Mouse (Mus musculus): ENCODE data around the gene Auts2. TPM values are rescaled to one million over a fixed set of nuclear protein-coding genes. Genes with fewer than 3 reads are reported as not detected.

Auts2 gene
- polyA plus RNA-seq, 1 experiment from 2014 or later = 53.4 TPM

DNA sequence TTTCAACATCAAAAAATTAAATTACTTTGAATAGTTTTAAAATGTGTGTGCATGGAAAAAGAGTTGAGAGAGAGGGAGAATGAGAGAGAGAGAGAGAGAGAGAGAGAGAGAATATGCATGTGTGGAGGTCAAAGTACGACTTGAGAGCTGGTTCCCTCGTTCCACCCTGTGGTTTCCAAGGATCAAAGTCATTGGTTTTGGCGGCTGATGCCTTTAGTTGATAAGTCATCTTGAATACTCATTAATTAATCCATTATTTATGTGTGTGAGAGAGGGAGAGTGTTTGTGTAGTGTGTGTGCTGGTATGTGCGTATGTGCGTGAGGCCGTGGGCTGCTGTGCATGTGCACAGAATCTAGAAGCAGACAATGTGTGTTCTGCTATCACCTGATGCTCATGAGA, 898.8 kb downstream of the Auts2 start:
- no peaks in the 10 kb centered on the region for H3K36me3 ChIP-seq (ENCODE audit: control insufficient read depth, insufficient read depth, low read length)
- H3K4me2 ChIP-seq (ENCODE audit: low read depth, severe bottlenecking) = no peak overlapping the region
- WGBS = 91% methylated on average over 6 of the region's 6 CpGs
- ATAC-seq (ENCODE audit: insufficient number of reproducible peaks, low FRiP score, low TSS enrichment, low read depth) = no peak
- H3K27ac ChIP-seq (replicated peaks; ENCODE audit: low read depth, low read length) = no peak overlapping the region
- H3K27me3 ChIP-seq (ENCODE audit: control insufficient read depth, insufficient read depth, low read length) = no peaks in the 10 kb centered on the region
- H3K9me3 ChIP-seq (ENCODE audit: control insufficient read depth, low read length) = no peaks in the 10 kb centered on the region
- no peak overlapping the region for H3K9ac ChIP-seq (ENCODE audit: low read length)
- H3K4me3 ChIP-seq (ENCODE audit: low read depth, low read length) = no peak overlapping the region
- H3K4me1 ChIP-seq (ENCODE audit: control insufficient read depth, insufficient read depth, low read length) = peaks cover 12% of the 10 kb centered on the region; the same call in 1 of the 2 replicates
- no peak for DNase-seq (ENCODE audit: low spot score)

DNA sequence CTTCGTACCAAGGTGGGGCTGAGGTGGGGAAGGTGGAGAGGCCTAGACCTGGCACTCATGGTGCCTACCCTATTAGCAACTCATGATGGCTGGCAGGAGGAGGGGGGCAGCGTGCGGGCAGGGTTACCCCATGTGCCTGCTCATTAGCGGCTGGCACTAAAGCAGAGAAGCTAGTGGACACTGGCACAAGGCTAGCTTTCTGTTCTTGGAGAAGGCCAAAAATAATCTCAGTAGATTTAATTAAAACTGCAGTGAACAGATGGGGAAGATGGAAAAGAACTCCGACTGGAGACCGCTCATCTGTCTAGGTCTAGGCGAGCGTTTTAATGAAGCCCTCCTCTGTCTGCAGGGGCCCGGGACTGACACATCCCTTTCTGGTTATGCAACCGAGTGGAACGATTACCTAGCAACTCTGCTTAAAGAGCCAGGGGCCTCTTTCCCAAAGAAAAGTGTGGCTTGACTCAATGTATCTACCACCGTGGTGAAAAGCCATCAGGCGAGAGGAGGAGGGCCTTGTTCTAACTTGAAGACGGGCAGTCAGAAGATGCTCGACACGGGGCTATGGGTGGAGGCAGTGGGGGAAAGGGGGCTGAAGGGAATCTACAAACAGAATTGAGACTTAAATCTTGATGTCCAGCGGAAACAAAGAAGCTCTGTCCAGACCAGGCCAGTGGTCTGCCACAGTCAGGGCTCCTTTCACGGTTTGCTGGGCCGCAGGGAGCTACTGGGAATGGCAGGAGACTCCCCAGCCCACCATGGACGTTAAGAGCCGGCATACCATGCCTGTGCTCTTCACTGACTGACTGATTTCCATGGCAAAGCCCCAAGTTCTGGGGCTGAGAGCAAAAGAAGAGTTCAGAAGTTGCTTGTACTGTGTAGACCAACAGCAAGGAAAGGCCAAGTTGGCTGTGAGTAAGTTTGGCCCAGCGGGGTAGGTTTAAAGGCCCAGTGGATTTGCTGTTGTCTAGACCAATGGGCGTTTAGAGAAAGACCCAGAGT, 899.7 kb downstream of the Auts2 start:
- ATAC-seq (ENCODE audit: insufficient number of reproducible peaks, low FRiP score, low TSS enrichment, low read depth) (no peak), DNase-seq (ENCODE audit: low spot score) (no peak)
- no peak overlapping the region for H3K27ac ChIP-seq (replicated peaks; ENCODE audit: low read depth, low read length)
- no peak overlapping the region for H3K4me2 ChIP-seq (ENCODE audit: low read depth, severe bottlenecking)
- H3K9ac ChIP-seq (ENCODE audit: low read length) = no peak overlapping the region
- WGBS = 75% methylated on average over 23 of the region's 23 CpGs
- no peaks in the 10 kb centered on the region for H3K36me3 ChIP-seq (ENCODE audit: control insufficient read depth, insufficient read depth, low read length)
- H3K27me3 ChIP-seq (ENCODE audit: control insufficient read depth, insufficient read depth, low read length) = no peaks in the 10 kb centered on the region
- no peak overlapping the region for H3K4me3 ChIP-seq (ENCODE audit: low read depth, low read length)
- H3K4me1 ChIP-seq (ENCODE audit: control insufficient read depth, insufficient read depth, low read length) = peaks cover 12% of the 10 kb centered on the region; the same call in 1 of the 2 replicates
- no peaks in the 10 kb centered on the region for H3K9me3 ChIP-seq (ENCODE audit: control insufficient read depth, low read length)

DNA sequence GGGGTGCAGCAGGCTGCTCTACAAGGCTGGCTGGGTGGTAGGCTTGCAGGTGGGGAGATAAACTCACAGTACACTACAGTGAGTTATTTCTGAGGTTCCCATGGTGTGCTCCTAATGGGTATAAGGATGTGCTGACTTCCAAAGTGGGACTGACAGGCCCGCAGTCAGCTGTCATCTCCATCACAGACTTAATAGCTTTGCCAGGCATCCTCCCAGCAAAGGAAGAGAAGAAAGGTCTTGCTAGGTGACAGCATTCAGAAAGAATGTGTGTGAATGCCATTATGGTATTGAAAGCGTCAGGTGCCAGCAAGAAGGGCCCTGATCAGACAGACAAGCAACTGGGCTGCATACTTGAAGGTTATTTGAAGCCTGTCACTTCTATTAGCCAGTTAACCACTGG, 900.4 kb downstream of the Auts2 start:
- Histone ChIP-seq H3K9me3 (ENCODE audit: control insufficient read depth, low read length) (no peaks in the 10 kb centered on the region), H3K4me3 (ENCODE audit: low read depth, low read length) (no peak overlapping the region), H3K36me3 (ENCODE audit: control insufficient read depth, insufficient read depth, low read length) (no peaks in the 10 kb centered on the region), H3K4me1 (ENCODE audit: control insufficient read depth, insufficient read depth, low read length) (peaks cover 11% of the 10 kb centered on the region; the same call in 1 of the 2 replicates), H3K27me3 (ENCODE audit: control insufficient read depth, insufficient read depth, low read length) (no peaks in the 10 kb centered on the region), H3K27ac (replicated peaks; ENCODE audit: low read depth, low read length) (no peak overlapping the region), H3K4me2 (ENCODE audit: low read depth, severe bottlenecking) (no peak overlapping the region), H3K9ac (ENCODE audit: low read length) (no peak overlapping the region)
- 65% methylated on average over 2 of the region's 2 CpGs for WGBS
- no peak for DNase-seq (ENCODE audit: low spot score)
- no peak for ATAC-seq (ENCODE audit: insufficient number of reproducible peaks, low FRiP score, low TSS enrichment, low read depth)

DNA sequence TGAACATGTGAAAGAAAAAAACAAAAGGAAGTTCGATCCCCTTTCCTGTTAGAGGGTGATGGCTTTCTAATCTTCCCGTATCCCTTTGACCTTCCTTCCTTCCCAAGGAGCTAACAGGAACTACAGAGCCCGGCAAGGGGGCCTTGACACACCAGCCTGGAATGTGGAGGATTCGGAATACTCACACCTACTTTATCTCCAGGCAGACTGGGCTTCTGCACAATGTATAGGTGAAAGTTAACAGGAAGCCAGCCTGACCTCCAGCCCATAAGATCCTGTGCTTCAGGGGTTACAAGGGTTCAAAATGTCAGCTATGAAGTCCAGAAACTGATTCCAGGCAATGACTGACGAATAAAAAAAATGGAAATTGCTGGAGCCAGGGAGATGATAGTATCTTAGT, 906.7 kb downstream of the Auts2 start:
- Histone ChIP-seq H3K27ac (replicated peaks; ENCODE audit: low read depth, low read length) (no peak overlapping the region), H3K9me3 (ENCODE audit: control insufficient read depth, low read length) (no peaks in the 10 kb centered on the region), H3K36me3 (ENCODE audit: control insufficient read depth, insufficient read depth, low read length) (no peaks in the 10 kb centered on the region), H3K9ac (ENCODE audit: low read length) (no peak overlapping the region), H3K4me2 (ENCODE audit: low read depth, severe bottlenecking) (no peak overlapping the region), H3K4me1 (ENCODE audit: control insufficient read depth, insufficient read depth, low read length) (peaks cover 10% of the 10 kb centered on the region), H3K4me3 (ENCODE audit: low read depth, low read length) (no peak overlapping the region), H3K27me3 (ENCODE audit: control insufficient read depth, insufficient read depth, low read length) (no peaks in the 10 kb centered on the region)
- DNase-seq (ENCODE audit: low spot score) = no peak
- 65% methylated on average over 5 of the region's 5 CpGs for WGBS
- no peak for ATAC-seq (ENCODE audit: insufficient number of reproducible peaks, low FRiP score, low TSS enrichment, low read depth)

GRCm38 (mm10) chr5:131634731-131635130, 908.4 kb downstream of the Auts2 start:
- Histone ChIP-seq H3K27ac (replicated peaks; ENCODE audit: low read depth, low read length) (no peak overlapping the region), H3K27me3 (ENCODE audit: control insufficient read depth, insufficient read depth, low read length) (no peaks in the 10 kb centered on the region), H3K4me3 (ENCODE audit: low read depth, low read length) (no peak overlapping the region), H3K9me3 (ENCODE audit: control insufficient read depth, low read length) (no peaks in the 10 kb centered on the region), H3K36me3 (ENCODE audit: control insufficient read depth, insufficient read depth, low read length) (no peaks in the 10 kb centered on the region; the same call in 1 of the 2 replicates), H3K4me2 (ENCODE audit: low read depth, severe bottlenecking) (no peak overlapping the region), H3K9ac (ENCODE audit: low read length) (no peak overlapping the region), H3K4me1 (ENCODE audit: control insufficient read depth, insufficient read depth, low read length) (peaks cover 21% of the 10 kb centered on the region)
- ATAC-seq (ENCODE audit: insufficient number of reproducible peaks, low FRiP score, low TSS enrichment, low read depth) (no peak), DNase-seq (ENCODE audit: low spot score) (no peak)
- WGBS = 91% methylated on average over 7 of the region's 7 CpGs

DNA sequence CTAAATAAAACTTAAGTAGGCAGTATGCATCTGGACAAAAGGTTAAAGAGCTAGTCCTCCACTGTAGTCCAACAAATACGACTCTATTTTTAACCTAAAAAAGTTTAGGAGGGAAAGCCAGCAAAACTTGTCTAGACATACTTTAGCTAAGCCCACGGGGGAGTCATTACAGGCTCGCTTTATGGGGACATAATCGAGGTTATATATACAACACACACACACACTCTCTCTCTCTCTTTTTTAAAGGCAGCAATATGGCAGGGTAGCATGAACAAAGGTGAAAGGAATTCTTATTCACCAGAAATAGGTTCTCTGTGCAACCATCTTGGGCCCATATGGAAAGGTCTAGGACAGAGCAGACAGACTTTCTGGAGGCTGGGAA, 911.2 kb downstream of the Auts2 start:
- H3K9me3 ChIP-seq (ENCODE audit: control insufficient read depth, low read length) = no peaks in the 10 kb centered on the region
- H3K4me1 ChIP-seq (ENCODE audit: control insufficient read depth, insufficient read depth, low read length) = peaks cover 21% of the 10 kb centered on the region
- DNase-seq (ENCODE audit: low spot score) (no peak), ATAC-seq (ENCODE audit: insufficient number of reproducible peaks, low FRiP score, low TSS enrichment, low read depth) (no peak)
- WGBS = 24% methylated on average over 4 of the region's 4 CpGs
- H3K27ac ChIP-seq (replicated peaks; ENCODE audit: low read depth, low read length) = peak overlapping the region; percentile 91
- H3K36me3 ChIP-seq (ENCODE audit: control insufficient read depth, insufficient read depth, low read length) = no peaks in the 10 kb centered on the region; the same call in 1 of the 2 replicates
- no peaks in the 10 kb centered on the region for H3K27me3 ChIP-seq (ENCODE audit: control insufficient read depth, insufficient read depth, low read length)
- no peak overlapping the region for H3K9ac ChIP-seq (ENCODE audit: low read length)
- H3K4me3 ChIP-seq (ENCODE audit: low read depth, low read length) = no peak overlapping the region
- no peak overlapping the region for H3K4me2 ChIP-seq (ENCODE audit: low read depth, severe bottlenecking)

GRCm38 (mm10) chr5:131631038-131631997, 911.8 kb downstream of the Auts2 start:
- Histone ChIP-seq H3K27ac (replicated peaks; ENCODE audit: low read depth, low read length) (peak overlapping the region; percentile 91), H3K36me3 (ENCODE audit: control insufficient read depth, insufficient read depth, low read length) (no peaks in the 10 kb centered on the region; the same call in 1 of the 2 replicates), H3K4me1 (ENCODE audit: control insufficient read depth, insufficient read depth, low read length) (peaks cover 21% of the 10 kb centered on the region), H3K4me3 (ENCODE audit: low read depth, low read length) (no peak overlapping the region), H3K4me2 (ENCODE audit: low read depth, severe bottlenecking) (no peak overlapping the region; the same call in 1 of the 2 replicates), H3K9me3 (ENCODE audit: control insufficient read depth, low read length) (no peaks in the 10 kb centered on the region), H3K9ac (ENCODE audit: low read length) (no peak overlapping the region), H3K27me3 (ENCODE audit: control insufficient read depth, insufficient read depth, low read length) (no peaks in the 10 kb centered on the region)
- ATAC-seq (ENCODE audit: insufficient number of reproducible peaks, low FRiP score, low TSS enrichment, low read depth) = 0 out of 2 replicates have a peak, but pooled peaks have one; percentile 51
- 26% methylated on average over 12 of the region's 12 CpGs for WGBS
- peak; percentile 69 for DNase-seq (ENCODE audit: low spot score)

- no peak for DNase-seq (ENCODE audit: low spot score)
- Histone ChIP-seq H3K36me3 (ENCODE audit: control insufficient read depth, insufficient read depth, low read length) (no peaks in the 10 kb centered on the region; the same call in 1 of the 2 replicates), H3K4me2 (ENCODE audit: low read depth, severe bottlenecking) (no peak overlapping the region), H3K27me3 (ENCODE audit: control insufficient read depth, insufficient read depth, low read length) (no peaks in the 10 kb centered on the region), H3K4me3 (ENCODE audit: low read depth, low read length) (no peak overlapping the region), H3K9me3 (ENCODE audit: control insufficient read depth, low read length) (no peaks in the 10 kb centered on the region), H3K9ac (ENCODE audit: low read length) (no peak overlapping the region), H3K27ac (replicated peaks; ENCODE audit: low read depth, low read length) (no peak overlapping the region), H3K4me1 (ENCODE audit: control insufficient read depth, insufficient read depth, low read length) (peaks cover 21% of the 10 kb centered on the region)
- ATAC-seq (ENCODE audit: insufficient number of reproducible peaks, low FRiP score, low TSS enrichment, low read depth) = no peak
- 22% methylated on average over 7 of the region's 7 CpGs for WGBS
Observed at GRCm38 (mm10) chr5:131630577-131630976, 912.6 kb downstream of the Auts2 start.

Measured in limb, embryonic 11.5 days (tissue).